Mouse (Mus musculus) myocyte (in vitro differentiated cells): ENCODE results near the gene Zfr2. TPM values are rescaled to one million over a fixed set of nuclear protein-coding genes. Genes with fewer than 3 reads are reported as not detected.

Experiments
- H3K27me3 ChIP-seq: one replicate; pipeline ENCODE4 v1.6.1; 2011; ENCODE audit not compliant: control insufficient read depth, insufficient read depth, insufficient read length
- H3K36me3 ChIP-seq: one replicate; pipeline ENCODE4 v1.6.1; 2011; ENCODE audit not compliant: control insufficient read depth, insufficient read depth
- H3K4me2 ChIP-seq: one replicate; pipeline ENCODE4 v1.6.1; 2011; ENCODE audit warnings: low read depth, control low read depth
- H3K4me3 ChIP-seq: one replicate; pipeline ENCODE4 v1.5.1; 2011; ENCODE audit warnings: mild to moderate bottlenecking, control low read depth, moderate library complexity
- H3K79me2 ChIP-seq: one replicate; pipeline ENCODE4 v1.6.1; 2011; ENCODE audit not compliant: control insufficient read depth, insufficient read depth
- H3ac ChIP-seq: one replicate; pipeline ENCODE4 v1.6.1; 2011; ENCODE audit not compliant: control insufficient read depth, insufficient read length
- CEBPB ChIP-seq: IDR thresholded peaks from 2 replicates; pipeline ENCODE4 v1.6.1; 2011; ENCODE audit warnings: mild to moderate bottlenecking, moderate library complexity; ENCODE audit not compliant: poor library complexity, insufficient read depth, severe bottlenecking
- E2F4 ChIP-seq: IDR thresholded peaks from one replicate; pipeline ENCODE4 v1.6.1; 2011; ENCODE audit warnings: mild to moderate bottlenecking, control low read depth, moderate library complexity; ENCODE audit not compliant: insufficient read depth
- MAX ChIP-seq: IDR thresholded peaks from one replicate; pipeline ENCODE4 v1.6.1; 2011; ENCODE audit warnings: low read depth, mild to moderate bottlenecking, control low read depth
- MYOD1 ChIP-seq, 3 experiments: IDR thresholded peaks; one replicate each; pipeline ENCODE4 v1.6.1; 2011; ENCODE audit warnings: control low read depth in 2 of 3, low read depth in 2 of 3, mild to moderate bottlenecking in 2 of 3, moderate library complexity in 1 of 3; ENCODE audit not compliant: insufficient read length in 2 of 3, control insufficient read depth in 1 of 3
- MYOG ChIP-seq, 3 experiments: IDR thresholded peaks; one replicate each; pipeline ENCODE4 v1.6.1; 2011; ENCODE audit warnings: control low read depth in 2 of 3, low read depth in 2 of 3, mild to moderate bottlenecking in 2 of 3; ENCODE audit not compliant: insufficient read length in 2 of 3, control insufficient read depth in 1 of 3, insufficient read depth in 1 of 3
- POLR2A ChIP-seq: IDR thresholded peaks from one replicate; pipeline ENCODE4 v1.6.1; 2011; ENCODE audit warnings: low read depth, mild to moderate bottlenecking, control low read depth, moderate library complexity; ENCODE audit not compliant: insufficient read length
- POLR2AphosphoS2 ChIP-seq: IDR thresholded peaks from one replicate; pipeline ENCODE4 v1.6.1; 2011; ENCODE audit warnings: low read depth, control low read depth; ENCODE audit not compliant: insufficient read length
- REST ChIP-seq: IDR thresholded peaks from one replicate; pipeline ENCODE4 v1.6.1; 2011; ENCODE audit warnings: mild to moderate bottlenecking, control low read depth, moderate library complexity; ENCODE audit not compliant: insufficient read depth, insufficient read length
- SRF ChIP-seq: IDR thresholded peaks from one replicate; pipeline ENCODE4 v1.6.1; 2011; ENCODE audit warnings: low read depth; ENCODE audit not compliant: control insufficient read depth, insufficient read length
- TCF12 ChIP-seq: IDR thresholded peaks from one replicate; pipeline ENCODE4 v1.6.1; 2011; ENCODE audit warnings: mild to moderate bottlenecking, control low read depth; ENCODE audit not compliant: poor library complexity, insufficient read depth, severe bottlenecking
- TCF3 ChIP-seq: IDR thresholded peaks from one replicate; pipeline ENCODE4 v1.6.1; 2011; ENCODE audit warnings: low read depth, control low read depth; ENCODE audit not compliant: insufficient read length
- USF1 ChIP-seq: IDR thresholded peaks from one replicate; pipeline ENCODE4 v1.6.1; 2011; ENCODE audit warnings: low read depth, mild to moderate bottlenecking, control low read depth, moderate library complexity
- polyA plus RNA-seq: library from polyadenylated mRNA; unstranded; fragments of >200 nt; fragmentation: generic; extraction: Trizol; gene quantifications from one replicate; pipeline ENCODE4 v1.2.1, GENCODE M21; 2012; ENCODE audit warnings: missing spikeins

Gene Zfr2
- polyA plus RNA-seq, 1 experiment: 2.3 TPM

GRCm38 (mm10) chr10:81292554-81293333 lies 59.8 kb downstream of the Zfr2 start, which contains the start of gene Pip5k1c:
Gene Pip5k1c (plus strand): TSS chr10:81292963.
- Histone ChIP-seq H3K36me3 (no peaks in the 10 kb centered on the region), H3ac (peak within 1 kb of the TSS; percentile 29), H3K4me3 (peak within 1 kb of the TSS; percentile 37), H3K4me2 (peak within 1 kb of the TSS; percentile 99), H3K79me2 (peaks cover 38% of the 10 kb centered on the region), H3K27me3 (no peaks in the 10 kb centered on the region)
- TF ChIP-seq MYOG (IDR thresholded peaks at IDR 0.05; ENCODE audit: control insufficient read depth in 1 of 3, insufficient read depth in 1 of 3, insufficient read length in 2 of 3, low read depth in 2 of 3) (peak in 1 of 3 experiments; percentile 20), CEBPB (no peak), POLR2A (peak; percentile 78), E2F4 (no peak), USF1 (peak; percentile 80), MAX (no peak), TCF12 (no peak), MYOD1 (IDR thresholded peaks at IDR 0.05; ENCODE audit: control insufficient read depth in 1 of 3, insufficient read length in 2 of 3, low read depth in 2 of 3) (peak in 1 of 3 experiments; percentile 23), REST (no peak), SRF (peak; percentile 68), POLR2AphosphoS2 (peak; percentile 59)

DNA sequence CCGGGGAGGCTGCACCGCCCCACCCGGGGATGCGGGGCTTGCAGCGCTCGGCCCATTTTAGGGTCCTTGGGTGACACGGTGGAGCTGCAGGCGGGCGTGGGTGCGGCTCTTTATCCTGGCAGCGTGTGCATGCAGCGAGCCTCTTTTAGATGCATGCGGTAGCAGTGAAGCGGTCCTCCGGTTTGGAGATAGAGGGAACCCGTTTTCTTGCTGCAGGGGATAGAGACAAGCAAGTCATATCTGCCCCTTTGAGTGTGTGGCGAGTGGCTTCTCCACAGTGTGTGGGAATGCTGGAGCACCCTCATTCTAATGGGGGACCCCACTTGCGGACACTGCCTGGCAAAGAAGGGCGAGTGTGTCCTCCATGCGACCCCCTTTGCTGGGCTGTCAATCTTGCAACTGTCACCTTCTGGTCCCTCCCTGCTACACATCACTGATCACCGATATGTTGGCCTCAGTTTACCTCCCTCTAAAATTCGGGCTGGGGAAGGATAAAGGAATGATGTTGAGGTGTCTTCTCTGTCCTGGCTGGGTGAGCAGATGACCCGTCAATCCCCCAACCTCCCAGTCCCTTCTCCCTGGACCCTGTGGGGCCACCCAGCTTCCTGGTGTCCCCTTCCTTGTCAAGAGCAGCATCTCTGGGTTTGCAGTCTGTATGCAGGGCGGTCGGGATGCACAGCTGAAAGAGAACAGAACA lies 60.5 kb downstream of the Zfr2 start:
- Histone ChIP-seq H3K36me3 (no peaks in the 10 kb centered on the region), H3K4me3 (peak overlapping the region; percentile 37), H3K79me2 (peaks cover 44% of the 10 kb centered on the region), H3K27me3 (no peaks in the 10 kb centered on the region), H3ac (peak overlapping the region; percentile 29), H3K4me2 (peak overlapping the region; percentile 99)
- TF ChIP-seq REST: no peak
- no peak for TF ChIP-seq USF1
- TF ChIP-seq CEBPB: no peak
- no peak for TF ChIP-seq SRF
- TF ChIP-seq E2F4: no peak
- TF ChIP-seq MYOD1 (IDR thresholded peaks at IDR 0.05; ENCODE audit: control insufficient read depth in 1 of 3, insufficient read length in 2 of 3, low read depth in 2 of 3): no peak
- no peak for TF ChIP-seq MAX
- TF ChIP-seq POLR2AphosphoS2: no peak
- TF ChIP-seq TCF12: no peak

GRCm38 (mm10) chr10:81294442-81294841 lies 61.5 kb downstream of the Zfr2 start:
- no peaks in the 10 kb centered on the region for H3K36me3 ChIP-seq
- H3K4me2 ChIP-seq: peak overlapping the region; percentile 99
- H3K4me3 ChIP-seq: no peak overlapping the region
- peak overlapping the region; percentile 29 for H3ac ChIP-seq
- peaks cover 52% of the 10 kb centered on the region for H3K79me2 ChIP-seq
- TF ChIP-seq TCF12 (no peak), SRF (no peak), POLR2A (no peak), REST (no peak), MAX (no peak), MYOG (IDR thresholded peaks at IDR 0.05; ENCODE audit: control insufficient read depth in 1 of 3, insufficient read depth in 1 of 3, insufficient read length in 2 of 3, low read depth in 2 of 3) (no peak), USF1 (no peak), CEBPB (no peak), POLR2AphosphoS2 (no peak), MYOD1 (IDR thresholded peaks at IDR 0.05; ENCODE audit: control insufficient read depth in 1 of 3, insufficient read length in 2 of 3, low read depth in 2 of 3) (no peak), TCF3 (no peak), E2F4 (no peak)
- H3K27me3 ChIP-seq: no peaks in the 10 kb centered on the region

- Histone ChIP-seq H3K79me2 (peaks cover 54% of the 10 kb centered on the region), H3K4me2 (no peak overlapping the region), H3ac (no peak overlapping the region), H3K36me3 (no peaks in the 10 kb centered on the region), H3K4me3 (no peak overlapping the region), H3K27me3 (no peaks in the 10 kb centered on the region)
- TF ChIP-seq CEBPB (no peak), MYOG (IDR thresholded peaks at IDR 0.05; ENCODE audit: control insufficient read depth in 1 of 3, insufficient read depth in 1 of 3, insufficient read length in 2 of 3, low read depth in 2 of 3) (no peak), POLR2AphosphoS2 (no peak), MYOD1 (IDR thresholded peaks at IDR 0.05; ENCODE audit: control insufficient read depth in 1 of 3, insufficient read length in 2 of 3, low read depth in 2 of 3) (no peak), POLR2A (no peak), REST (no peak), MAX (no peak), TCF12 (no peak), TCF3 (no peak)
These were observed 62.2 kb downstream of the Zfr2 start for GRCm38 (mm10) chr10:81295185-81295584.
